Mouse (Mus musculus) hindbrain, embryonic 14.5 days (tissue): ENCODE measurements around the gene Anxa2. TPM values are rescaled to one million over a fixed set of nuclear protein-coding genes. Genes with fewer than 3 reads are reported as not detected.
A peak's percentile ranks its signal among the peaks of the same experiment; 100 is the strongest.

ENCODE experiments used
- ATAC-seq: fragments of 200-750 bp; cut with Nextera tagmentation; 2 replicates; pipeline ENCODE4 v1.8.0; 2017; ENCODE audit warnings: moderate number of reproducible peaks, mild to moderate bottlenecking, moderate TSS enrichment, moderate library complexity; ENCODE audit not compliant: low FRiP score
- DNase-seq: peaks from one replicate; pipeline ENCODE4 v3.0.0-alpha.2; 2015; ENCODE audit warnings: low spot score
- H3K27ac ChIP-seq: fragments of 300-500 bp; sonication (generic); 2 replicates; pipeline ENCODE4 v1.5.1; 2014; ENCODE audit warnings: mild to moderate bottlenecking, moderate library complexity
- H3K27me3 ChIP-seq: fragments of 300-500 bp; sonication (generic); 2 replicates; pipeline ENCODE4 v1.6.1; 2014; ENCODE audit warnings: mild to moderate bottlenecking, low read length, mixed read lengths; ENCODE audit not compliant: control insufficient read depth, insufficient read depth
- H3K36me3 ChIP-seq: fragments of 300-500 bp; sonication (generic); replicated peaks from 2 replicates; pipeline ENCODE4 v1.6.1; 2014; ENCODE audit not compliant: control insufficient read depth, insufficient read depth
- H3K4me1 ChIP-seq: fragments of 300-500 bp; sonication (generic); replicated peaks from 2 replicates; pipeline ENCODE4 v1.6.1; 2014; ENCODE audit warnings: antibody characterized with exemption, low read length, mixed read lengths; ENCODE audit not compliant: control insufficient read depth, insufficient read depth
- H3K4me2 ChIP-seq: fragments of 300-500 bp; sonication (generic); replicated peaks from 2 replicates; pipeline ENCODE4 v1.6.1; 2014; ENCODE audit warnings: mild to moderate bottlenecking, moderate library complexity
- H3K4me3 ChIP-seq: fragments of 300-500 bp; sonication (generic); replicated peaks from 2 replicates; pipeline ENCODE4 v1.5.1; 2014; ENCODE audit warnings: mild to moderate bottlenecking, low read length
- H3K9ac ChIP-seq: fragments of 300-500 bp; sonication (generic); 2 replicates; pipeline ENCODE4 v1.6.1; 2014
- H3K9me3 ChIP-seq: fragments of 300-500 bp; sonication (generic); 2 replicates; pipeline ENCODE4 v1.6.1; 2016; ENCODE audit warnings: low read length; ENCODE audit not compliant: control insufficient read depth
- WGBS: fragments of 180-500 bp; shearing (Covaris S2); extraction: QIAGEN DNeasy Blood & Tissue Kit; methylation state at CpG from one replicate; pipeline ENCODE4 v1.1.7; 2014; 5-methylcytosine and 5-hydroxymethylcytosine counted together
- microRNA-seq: library from miRNA; unstranded; fragments of <30 nt; microRNA quantifications from one replicate; pipeline ENCODE4, GENCODE M21; 2016
- polyA plus RNA-seq: library from polyadenylated mRNA; unstranded; fragments of >200 nt; fragmentation: Nextera tagmentation; extraction: Ambion mirVana; gene quantifications from 2 replicates; pipeline ENCODE4 v1.2.1, GENCODE M21; 2014

Anxa2 gene
- polyA plus RNA-seq, 1 experiment from 2014 or later, result 158 TPM

- WGBS, result 84% methylated on average over 7 of the region's 7 CpGs
- Histone ChIP-seq H3K9me3 (no peaks in the 10 kb centered on the region), H3K4me3 (no peak overlapping the region), H3K36me3 (no peaks in the 10 kb centered on the region), H3K27ac (no peak overlapping the region), H3K4me1 (peaks cover 6% of the 10 kb centered on the region), H3K27me3 (no peaks in the 10 kb centered on the region), H3K4me2 (no peak overlapping the region), H3K9ac (no peak overlapping the region)
- DNase-seq (no peak), ATAC-seq (no peak)
These were observed 62.0 kb downstream of the Anxa2 start for GRCm38 (mm10) chr9:69515416-69515815.

GRCm38 (mm10) chr9:69517387-69518035, 64.1 kb downstream of the Anxa2 start:
- Histone ChIP-seq H3K4me2 (peak overlapping the region; percentile 28), H3K27me3 (no peaks in the 10 kb centered on the region), H3K4me1 (peaks cover 6% of the 10 kb centered on the region), H3K9me3 (no peaks in the 10 kb centered on the region), H3K4me3 (no peak overlapping the region), H3K36me3 (no peaks in the 10 kb centered on the region), H3K27ac (peak overlapping the region; percentile 69; the same call in 1 of the 2 replicates), H3K9ac (no peak overlapping the region)
- DNase-seq, result peak; percentile 78
- peak; percentile 81 for ATAC-seq
- 39% methylated on average over 20 of the region's 20 CpGs for WGBS

Small RNA genes within 50 kb of the gene (microRNA-seq; reads per million reads assigned to microRNA genes)
- 0.97 reads per million for gene Mir3109

Other genes starting within 250 kb of the Anxa2 start
- 10.4 and 12.5 TPM in 2 replicates for gene Ice2, start 55.7 kb upstream of the Anxa2 start, polyA plus RNA-seq